Mouse (Mus musculus): Measurements from ENCODE around the gene Tars2.
"Not testable (repeated sequence)": the region's sequence is repeated elsewhere in the genome, so short reads cannot be mapped to it uniquely, and the experiment has no call there.

Tars2 gene

DNA sequence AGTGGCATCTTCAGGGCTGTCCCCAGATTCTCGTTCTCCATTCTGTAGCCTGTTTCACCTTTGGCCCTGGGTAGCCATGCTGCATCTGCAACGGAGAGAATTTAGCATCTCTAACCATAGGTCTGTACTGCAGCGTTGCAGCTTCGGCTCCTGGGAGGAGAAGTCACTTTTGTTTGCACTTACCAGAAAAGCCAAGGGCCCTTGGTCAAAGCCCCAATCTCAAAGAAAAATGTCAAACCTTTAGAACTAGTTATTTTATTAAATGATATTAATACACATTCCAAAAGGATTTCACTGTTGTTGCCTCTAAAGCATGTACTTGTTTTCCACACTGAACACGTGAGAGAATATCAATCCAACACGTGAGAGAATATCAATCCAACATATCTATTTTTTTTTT, at the start of gene Tars2:
Tars2 (minus strand) TSS at position 101 of the 400 bp plus-strand sequence.
- DNase-seq (ENCODE audit: low spot score): no peak

DNA sequence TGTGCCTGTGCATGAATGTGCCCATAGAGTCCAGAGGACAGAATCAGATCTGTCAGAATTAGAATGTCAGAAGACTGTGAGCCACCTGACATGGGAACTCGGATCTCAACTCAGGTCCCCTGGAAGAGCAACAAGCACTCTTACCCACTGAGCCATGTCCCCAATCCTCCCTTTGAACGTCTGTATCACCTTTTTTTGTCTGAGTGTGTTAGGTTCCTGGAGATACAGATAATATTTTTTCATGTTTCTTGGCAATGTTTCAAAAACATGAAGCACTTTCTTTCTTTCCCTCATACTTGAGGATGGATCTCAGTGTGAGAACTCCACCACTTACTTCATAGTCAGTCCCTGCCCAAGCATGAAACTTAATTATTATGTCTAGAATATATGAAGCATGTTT, 48.4 kb upstream of the Tars2 start:
- DNase-seq (ENCODE audit: low spot score): no peak

GRCm38 (mm10) chr3:95807630-95808029, 47.6 kb upstream of the Tars2 start:
- not testable (repeated sequence) for DNase-seq (ENCODE audit: low spot score)

DNA sequence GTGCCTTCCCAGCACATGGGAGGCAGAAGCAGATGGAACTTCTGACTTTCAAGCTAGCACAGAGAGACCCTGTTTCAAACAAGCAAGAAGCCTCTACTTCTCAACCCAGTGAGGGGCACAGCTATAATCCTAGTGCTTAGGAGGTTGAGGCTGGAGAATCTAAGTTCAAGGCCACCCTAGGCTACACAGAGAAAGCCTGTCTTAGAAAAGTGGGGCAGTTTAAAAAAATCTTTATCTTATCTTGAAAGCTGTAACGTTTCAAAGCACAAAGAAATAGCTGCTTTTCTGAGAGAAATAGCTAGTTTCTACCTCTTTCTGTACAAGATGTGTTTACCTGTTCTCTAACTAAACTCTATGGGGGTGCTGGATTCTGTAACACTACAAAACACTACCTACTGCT, 46.7 kb upstream of the Tars2 start:
- DNase-seq (ENCODE audit: low spot score): no peak

- DNase-seq (ENCODE audit: low spot score): no peak
Observed at GRCm38 (mm10) chr3:95803851-95804250, 43.8 kb upstream of the Tars2 start.

DNA sequence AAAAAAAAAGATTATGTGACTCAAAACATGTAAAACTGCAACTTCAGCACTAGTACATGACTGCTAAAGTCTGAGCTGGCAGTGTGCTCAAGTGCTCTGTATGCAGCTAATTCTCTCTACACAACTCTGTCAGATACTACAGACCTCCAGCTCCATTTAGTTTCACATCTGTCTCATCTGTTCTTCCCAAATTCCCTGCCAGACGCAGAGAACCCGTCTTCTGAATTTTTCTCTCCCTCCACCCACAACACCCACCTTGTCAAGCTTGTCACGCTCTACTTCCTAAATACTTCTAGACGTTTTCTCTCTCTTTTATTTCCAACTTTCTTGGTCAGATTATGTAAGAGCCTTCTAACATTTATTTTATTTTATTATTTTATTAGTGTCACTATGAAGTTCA, 38.8 kb upstream of the Tars2 start:
- DNase-seq (ENCODE audit: low spot score): no peak

DNA sequence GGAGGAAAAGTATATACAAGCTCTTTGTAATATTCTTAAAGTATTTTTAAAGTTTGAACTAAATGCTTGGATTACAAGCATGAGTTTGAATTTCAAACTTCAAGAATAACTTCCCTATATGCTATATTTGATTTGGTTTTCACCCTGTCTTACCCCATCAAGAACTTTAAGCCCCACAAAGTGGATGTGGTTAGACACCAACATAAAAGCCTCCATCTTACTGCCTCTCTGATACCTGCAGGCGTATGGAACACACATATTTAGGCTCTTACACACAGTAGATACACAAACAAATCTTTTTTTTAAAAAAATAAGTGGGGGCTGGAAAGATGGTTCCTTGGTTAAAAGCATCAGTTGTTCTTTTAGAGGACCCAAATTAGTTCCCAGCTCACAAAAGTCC, 34.3 kb upstream of the Tars2 start:
- no peak for DNase-seq (ENCODE audit: low spot score)

- no peak for DNase-seq (ENCODE audit: low spot score)
Observed at GRCm38 (mm10) chr3:95793662-95794061, 33.7 kb upstream of the Tars2 start.

GRCm38 (mm10) chr3:95785501-95785900, 25.5 kb upstream of the Tars2 start:
- DNase-seq (ENCODE audit: low spot score): no peak

DNA sequence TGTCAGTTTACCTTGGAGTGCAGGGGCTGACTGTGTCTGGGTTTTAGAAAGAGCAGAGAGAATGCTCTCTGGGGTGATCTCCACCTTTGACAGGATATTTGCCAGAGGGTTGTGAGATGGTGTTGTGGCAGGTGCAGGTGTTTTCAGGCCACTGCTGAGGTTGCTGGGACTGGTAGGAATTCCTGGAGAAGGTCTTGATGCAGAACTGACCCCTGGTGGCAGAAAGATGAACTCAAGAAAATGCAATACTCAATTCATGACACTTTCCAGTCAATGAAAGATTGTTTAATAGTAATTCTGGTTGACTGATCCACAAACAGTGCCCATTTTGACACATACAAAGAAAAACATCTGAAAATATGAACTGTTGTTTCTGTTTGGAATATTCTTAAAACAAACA, 12.0 kb upstream of the Tars2 start:
- no peak for DNase-seq (ENCODE audit: low spot score)

DNA sequence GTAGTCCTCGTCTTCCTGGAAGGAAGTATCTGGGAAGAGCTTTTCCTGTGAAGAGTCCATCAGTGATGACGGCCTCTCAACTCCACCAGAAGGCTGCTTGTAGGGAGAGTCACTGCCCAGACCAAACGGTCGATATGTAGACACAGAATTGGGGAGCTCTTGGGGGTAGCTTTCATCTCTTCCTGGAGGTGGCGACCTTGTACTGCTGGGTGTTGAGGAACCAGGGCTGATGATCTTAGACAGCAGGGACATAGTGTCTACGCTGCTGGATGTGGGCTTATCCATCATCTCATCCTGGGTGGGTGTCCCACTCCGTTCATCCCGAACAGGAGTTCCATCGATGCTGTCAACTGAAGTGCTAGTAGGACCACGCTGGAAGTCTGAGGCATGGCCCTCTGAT, 5.5 kb upstream of the Tars2 start:
- DNase-seq (ENCODE audit: low spot score): no peak

- no peak for DNase-seq (ENCODE audit: low spot score)
Observed at GRCm38 (mm10) chr3:95763811-95764210, 3.8 kb upstream of the Tars2 start.

GRCm38 (mm10) chr3:95762961-95763360, 3.0 kb upstream of the Tars2 start:
- no peak for DNase-seq (ENCODE audit: low spot score)

- no peak for DNase-seq (ENCODE audit: low spot score)
Observed at GRCm38 (mm10) chr3:95761771-95762170, 1.8 kb upstream of the Tars2 start.

DNA sequence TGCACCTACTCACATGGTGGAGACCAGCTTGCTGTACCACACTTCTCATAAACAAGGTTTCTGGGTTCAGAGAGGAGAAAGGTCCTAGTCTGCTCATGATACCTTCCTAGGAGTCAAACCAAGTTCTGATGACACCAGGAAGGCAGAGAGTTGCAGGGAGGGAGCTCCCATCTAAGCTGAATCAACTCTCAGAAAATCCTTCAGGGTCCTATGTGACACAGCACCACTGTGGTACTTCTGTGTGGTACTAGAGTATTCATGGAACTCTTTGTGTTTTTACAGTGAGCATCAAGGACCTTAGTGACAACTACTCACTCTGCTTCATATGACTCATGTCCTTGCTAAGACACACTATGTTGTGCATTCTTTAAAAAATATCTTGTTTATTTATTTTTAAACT, 650 bp upstream of the Tars2 start:
- no peak for DNase-seq (ENCODE audit: low spot score)

DNA sequence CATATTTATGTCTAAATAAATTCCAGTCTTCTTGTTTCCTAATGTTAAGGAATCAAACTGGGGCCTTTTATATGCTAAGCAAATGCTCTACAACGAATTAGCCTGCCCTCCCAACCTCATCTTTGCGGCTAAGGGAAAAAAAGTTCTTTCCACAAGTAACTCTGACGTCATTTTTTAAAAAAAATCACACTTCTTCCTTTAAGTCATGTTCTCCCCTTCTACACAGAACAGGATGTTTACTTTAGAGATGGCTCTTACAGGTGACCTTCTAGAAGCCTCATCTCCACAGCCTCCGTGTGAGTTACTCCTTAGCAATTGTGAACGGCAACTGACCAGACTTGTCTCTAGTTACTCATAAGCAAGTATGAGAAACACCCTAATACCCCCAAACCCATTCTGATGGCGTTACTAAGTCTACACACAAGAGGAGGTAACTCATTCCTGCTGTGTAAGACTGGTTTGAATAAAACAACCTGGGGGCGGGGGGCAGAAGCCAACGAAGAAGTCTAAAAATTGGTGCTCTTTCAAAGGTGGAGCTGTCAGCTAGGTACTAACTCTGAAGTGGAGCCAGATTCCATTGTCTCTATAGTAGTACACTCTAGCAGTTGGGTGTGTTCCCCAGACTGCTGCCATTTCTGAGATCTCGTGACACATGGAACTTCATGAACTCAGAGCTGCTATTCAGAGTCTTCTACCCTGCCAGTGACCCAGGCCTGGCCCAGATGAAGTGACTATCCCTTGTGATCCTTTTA, 1.4 kb downstream of the Tars2 start:
- DNase-seq (ENCODE audit: low spot score): no peak

- no peak for DNase-seq (ENCODE audit: low spot score)
Observed at GRCm38 (mm10) chr3:95756808-95757207, 3.2 kb downstream of the Tars2 start.

- peak; percentile 95 for DNase-seq (ENCODE audit: low spot score)
Observed at GRCm38 (mm10) chr3:95754345-95755206, 5.4 kb downstream of the Tars2 start.

GRCm38 (mm10) chr3:95752935-95753334, 7.1 kb downstream of the Tars2 start:
- no peak for DNase-seq (ENCODE audit: low spot score)

DNA sequence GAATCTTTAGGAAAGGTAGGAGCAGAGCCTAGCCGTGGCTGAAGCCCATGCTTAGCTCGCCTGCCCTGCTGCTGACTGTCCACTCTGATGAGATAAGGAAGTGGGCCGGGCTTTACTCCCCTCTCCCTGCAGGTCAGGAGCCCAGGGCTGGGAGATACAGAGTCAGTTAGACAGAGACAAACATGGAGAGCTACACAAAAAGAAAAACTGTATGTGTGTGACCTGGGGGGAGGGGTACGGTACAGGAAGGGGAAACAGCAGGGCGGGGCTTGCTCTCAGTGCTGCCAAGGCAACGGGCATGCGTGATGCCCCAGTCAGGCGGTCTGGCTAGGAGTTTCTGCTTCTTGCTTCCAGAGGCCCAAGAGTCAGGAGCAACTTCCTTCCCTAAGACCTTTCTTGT, 19.6 kb downstream of the Tars2 start:
- DNase-seq (ENCODE audit: low spot score): no peak

DNA sequence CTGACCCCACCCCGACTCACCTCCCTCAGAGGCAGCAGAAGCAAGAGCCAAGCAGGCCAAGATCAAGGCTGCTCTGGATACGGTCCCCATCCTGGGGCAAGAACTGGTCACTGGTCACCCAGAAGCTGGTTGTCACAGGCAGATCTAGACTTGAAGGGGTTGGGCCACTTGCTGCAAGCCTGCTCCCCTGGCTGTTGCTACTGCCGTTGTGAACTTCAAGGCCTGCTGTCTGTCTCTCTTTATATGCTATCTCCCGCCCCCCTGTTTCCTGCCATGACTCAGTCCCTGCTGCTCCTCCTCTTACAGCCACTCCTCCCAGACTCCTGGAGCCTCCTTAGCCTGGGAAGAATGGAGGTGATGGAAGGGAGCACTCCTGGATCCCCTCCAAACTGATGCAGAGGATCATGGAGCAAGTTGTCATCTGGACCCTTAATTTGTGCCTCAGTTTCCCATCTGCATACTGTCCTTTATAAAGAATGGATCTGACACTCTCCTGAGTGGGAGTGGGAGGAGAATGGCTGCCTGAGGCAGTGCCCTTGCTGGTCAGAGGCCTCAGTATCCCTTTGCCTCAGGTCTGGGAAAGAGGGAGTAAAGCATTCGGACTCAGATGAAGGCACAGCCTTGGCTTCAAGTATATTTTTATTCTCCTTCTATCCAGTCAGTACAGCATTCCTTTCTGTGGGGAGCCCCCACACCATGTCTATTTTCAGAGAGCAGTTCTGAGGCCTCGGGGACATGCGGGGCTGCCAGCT, 20.5 kb downstream of the Tars2 start, which contains the start of gene Ecm1:
Ecm1 (minus strand) TSS at position 217 of the 752 bp plus-strand sequence.
- peak; percentile 27 for DNase-seq (ENCODE audit: low spot score)

DNA sequence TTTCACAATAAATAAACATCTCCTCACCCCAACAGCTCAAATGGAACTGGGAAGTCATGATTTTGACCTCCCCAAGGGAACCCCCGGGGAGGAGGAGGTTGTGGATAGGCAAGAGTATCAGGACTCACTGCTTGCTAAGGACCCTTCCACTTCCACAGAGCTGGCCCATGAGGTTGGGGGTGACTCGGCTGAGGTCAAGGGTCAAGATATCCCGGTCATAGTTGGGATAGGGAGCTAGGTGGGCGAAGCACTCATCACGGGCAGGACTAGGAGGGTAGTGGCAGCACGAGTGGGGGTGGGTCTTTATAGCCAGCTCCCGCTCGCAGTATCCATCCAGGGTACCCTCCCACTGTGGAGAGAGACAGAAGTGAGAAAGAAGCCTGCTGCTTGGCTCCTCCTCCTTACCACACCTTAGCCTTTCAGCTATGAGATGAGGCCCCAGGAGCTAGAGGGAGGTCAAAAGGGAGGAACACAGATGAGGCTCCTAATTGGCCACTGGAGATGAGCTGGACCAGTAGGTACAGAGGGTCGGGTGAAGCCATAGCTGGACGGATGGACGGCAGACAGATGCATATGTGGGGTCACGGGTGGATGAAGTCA, 24.8 kb downstream of the Tars2 start:
- no peak for DNase-seq (ENCODE audit: low spot score)
